Mouse (Mus musculus): ENCODE measurements around the gene Foxb1.

Gene Foxb1

GRCm38 (mm10) chr9:69760371-69761301, at the start of gene Foxb1:
Gene Foxb1 (minus strand): TSS chr9:69760940.
- no peak for DNase-seq (ENCODE audit: low spot score)

GRCm38 (mm10) chr9:69790562-69790961, 29.8 kb upstream of the Foxb1 start:
- DNase-seq (ENCODE audit: low spot score): no peak

- no peak for DNase-seq (ENCODE audit: low spot score)
Measured at GRCm38 (mm10) chr9:69779996-69780395, 19.3 kb upstream of the Foxb1 start.

- no peak for DNase-seq (ENCODE audit: low spot score)
Measured at GRCm38 (mm10) chr9:69769949-69770585, 9.3 kb upstream of the Foxb1 start.

- no peak for DNase-seq (ENCODE audit: low spot score)
Measured at GRCm38 (mm10) chr9:69769091-69769948, 8.6 kb upstream of the Foxb1 start.

- DNase-seq (ENCODE audit: low spot score): no peak
Measured at GRCm38 (mm10) chr9:69768136-69768875, 7.6 kb upstream of the Foxb1 start.

- DNase-seq (ENCODE audit: low spot score): no peak
Measured at GRCm38 (mm10) chr9:69767421-69767820, 6.7 kb upstream of the Foxb1 start.

- no peak for DNase-seq (ENCODE audit: low spot score)
Measured at GRCm38 (mm10) chr9:69766936-69767335, 6.2 kb upstream of the Foxb1 start.

- no peak for DNase-seq (ENCODE audit: low spot score)
Measured at GRCm38 (mm10) chr9:69766301-69766700, 5.6 kb upstream of the Foxb1 start.

- DNase-seq (ENCODE audit: low spot score): no peak
Measured at GRCm38 (mm10) chr9:69765483-69766050, 4.8 kb upstream of the Foxb1 start.

- no peak for DNase-seq (ENCODE audit: low spot score)
Measured at GRCm38 (mm10) chr9:69764586-69765482, 4.1 kb upstream of the Foxb1 start.

- no peak for DNase-seq (ENCODE audit: low spot score)
Measured at GRCm38 (mm10) chr9:69763681-69764585, 3.2 kb upstream of the Foxb1 start.

- DNase-seq (ENCODE audit: low spot score): no peak
Measured at GRCm38 (mm10) chr9:69762703-69763102, 2.0 kb upstream of the Foxb1 start.

GRCm38 (mm10) chr9:69762221-69762620, 1.5 kb upstream of the Foxb1 start:
- DNase-seq (ENCODE audit: low spot score): no peak

GRCm38 (mm10) chr9:69761569-69761968, 829 bp upstream of the Foxb1 start:
- no peak for DNase-seq (ENCODE audit: low spot score)

GRCm38 (mm10) chr9:69759721-69760221, 969 bp downstream of the Foxb1 start:
- DNase-seq (ENCODE audit: low spot score): no peak

- DNase-seq (ENCODE audit: low spot score): no peak
Measured at GRCm38 (mm10) chr9:69758946-69759615, 1.7 kb downstream of the Foxb1 start.

GRCm38 (mm10) chr9:69758506-69758905, 2.2 kb downstream of the Foxb1 start:
- DNase-seq (ENCODE audit: low spot score): no peak
